Mouse (Mus musculus) ES-Bruce4 (cell line): ENCODE measurements around the gene Dact2.

Source experiments
- CTCF ChIP-seq: IDR thresholded peaks from one replicate; pipeline ENCODE4 v1.8.1; 2011; ENCODE audit warnings: low read depth, low read length
- EP300 ChIP-seq: IDR thresholded peaks from 2 replicates; pipeline ENCODE4 v1.6.1; 2011; ENCODE audit warnings: low read depth, low read length; ENCODE audit not compliant: insufficient read depth
- POLR2A ChIP-seq: IDR thresholded peaks from one replicate; pipeline ENCODE4 v1.8.1; 2011; ENCODE audit warnings: low read length; ENCODE audit not compliant: insufficient read depth

DNA sequence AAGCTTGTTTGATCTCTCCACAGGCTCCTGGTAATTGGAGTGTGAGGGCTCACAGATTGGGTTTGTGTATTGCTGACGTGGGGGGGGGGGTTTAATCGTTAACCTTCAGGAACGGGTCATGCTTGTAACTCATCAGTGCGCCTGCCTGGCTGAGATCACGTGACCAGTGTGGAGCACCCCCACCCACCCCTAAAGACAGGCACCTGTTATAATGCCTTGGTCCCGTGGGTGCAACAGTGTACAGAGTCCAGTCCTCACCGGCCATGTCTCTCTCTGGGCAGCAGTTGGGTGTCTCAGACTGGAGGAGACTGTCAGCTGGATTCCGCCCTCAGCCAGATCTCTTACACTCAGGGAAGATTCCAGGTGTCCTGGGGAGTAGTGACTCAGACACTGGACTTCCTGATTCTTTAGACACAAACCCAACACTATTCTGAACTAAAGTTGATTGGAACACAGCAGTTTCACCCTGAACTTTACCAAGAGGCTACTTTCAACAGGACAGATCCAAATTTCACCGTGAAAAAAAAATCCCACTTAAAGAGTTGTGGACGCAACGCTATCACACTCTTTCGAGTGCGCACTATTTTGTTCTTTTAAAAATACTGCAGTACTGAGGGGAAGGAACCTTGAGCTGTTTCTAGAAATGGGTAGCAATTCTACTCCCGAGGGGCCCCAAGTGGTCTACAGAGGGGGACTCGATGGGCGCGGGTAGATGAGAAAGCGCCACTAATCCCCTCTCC lies 1.6 kb downstream of the Dact2 start:
- TF ChIP-seq CTCF, result no peak
- TF ChIP-seq EP300, result peak; percentile 59; the same call in 1 of the 2 replicates
- no peak for TF ChIP-seq POLR2A
